Mouse (Mus musculus): Measurements from ENCODE around the gene Mrpl48. TPM values are rescaled to one million over a fixed set of nuclear protein-coding genes. Genes with fewer than 3 reads are reported as not detected.

Gene Mrpl48
- polyA plus RNA-seq, 1 experiment from 2014 or later, result 66.9 TPM

GRCm38 (mm10) chr7:100520663-100521285 lies 87.3 kb downstream of the Mrpl48 start:
- 25% methylated on average over 10 of the region's 10 CpGs for WGBS
- Histone ChIP-seq H3K27me3 (ENCODE audit: control insufficient read depth, insufficient read depth, low read length) (no peaks in the 10 kb centered on the region), H3K27ac (replicated peaks; ENCODE audit: low read depth, low read length) (no peak overlapping the region), H3K4me2 (ENCODE audit: low read depth, severe bottlenecking) (peak overlapping the region; percentile 24; the same call in 1 of the 2 replicates), H3K4me3 (ENCODE audit: low read depth, low read length) (no peak overlapping the region), H3K4me1 (ENCODE audit: control insufficient read depth, insufficient read depth, low read length) (no peaks in the 10 kb centered on the region), H3K9me3 (ENCODE audit: control insufficient read depth, low read length) (no peaks in the 10 kb centered on the region), H3K9ac (ENCODE audit: low read length) (no peak overlapping the region), H3K36me3 (ENCODE audit: control insufficient read depth, insufficient read depth, low read length) (no peaks in the 10 kb centered on the region)
- DNase-seq (ENCODE audit: low spot score), result peak; percentile 93
- 0 out of 2 replicates have a peak, but pooled peaks have one; percentile 9 for ATAC-seq (ENCODE audit: insufficient number of reproducible peaks, low FRiP score, low TSS enrichment, low read depth)

GRCm38 (mm10) chr7:100520204-100520603 lies 87.9 kb downstream of the Mrpl48 start:
- H3K27me3 ChIP-seq (ENCODE audit: control insufficient read depth, insufficient read depth, low read length), result no peaks in the 10 kb centered on the region
- DNase-seq (ENCODE audit: low spot score) (no peak), ATAC-seq (ENCODE audit: insufficient number of reproducible peaks, low FRiP score, low TSS enrichment, low read depth) (no peak)
- H3K9me3 ChIP-seq (ENCODE audit: control insufficient read depth, low read length), result no peaks in the 10 kb centered on the region
- H3K4me2 ChIP-seq (ENCODE audit: low read depth, severe bottlenecking), result no peak overlapping the region
- no peak overlapping the region for H3K27ac ChIP-seq (replicated peaks; ENCODE audit: low read depth, low read length)
- no peaks in the 10 kb centered on the region for H3K36me3 ChIP-seq (ENCODE audit: control insufficient read depth, insufficient read depth, low read length)
- H3K4me1 ChIP-seq (ENCODE audit: control insufficient read depth, insufficient read depth, low read length), result no peaks in the 10 kb centered on the region
- H3K9ac ChIP-seq (ENCODE audit: low read length), result no peak overlapping the region
- WGBS, result 60% methylated on average over 7 of the region's 7 CpGs
- no peak overlapping the region for H3K4me3 ChIP-seq (ENCODE audit: low read depth, low read length)

- Histone ChIP-seq H3K4me3 (ENCODE audit: low read depth, low read length) (no peak within 1 kb of the TSS), H3K27me3 (ENCODE audit: control insufficient read depth, insufficient read depth, low read length) (no peaks in the 10 kb centered on the region), H3K4me1 (ENCODE audit: control insufficient read depth, insufficient read depth, low read length) (no peaks in the 10 kb centered on the region), H3K36me3 (ENCODE audit: control insufficient read depth, insufficient read depth, low read length) (no peaks in the 10 kb centered on the region), H3K9ac (ENCODE audit: low read length) (no peak within 1 kb of the TSS), H3K9me3 (ENCODE audit: control insufficient read depth, low read length) (no peaks in the 10 kb centered on the region), H3K4me2 (ENCODE audit: low read depth, severe bottlenecking) (no peak within 1 kb of the TSS), H3K27ac (replicated peaks; ENCODE audit: low read depth, low read length) (no peak within 1 kb of the TSS)
- no peak for DNase-seq (ENCODE audit: low spot score)
- ATAC-seq (ENCODE audit: insufficient number of reproducible peaks, low FRiP score, low TSS enrichment, low read depth), result no peak
- 49% methylated on average over 11 of the region's 11 CpGs for WGBS
Measured at GRCm38 (mm10) chr7:100514573-100514972, 93.5 kb downstream of the Mrpl48 start, which contains the start of gene Dnajb13. Gene Dnajb13, minus strand, starts transcription at chr7:100514960.

- Histone ChIP-seq H3K27ac (replicated peaks; ENCODE audit: low read depth, low read length) (no peak overlapping the region), H3K9ac (ENCODE audit: low read length) (no peak overlapping the region), H3K4me3 (ENCODE audit: low read depth, low read length) (no peak overlapping the region), H3K4me1 (ENCODE audit: control insufficient read depth, insufficient read depth, low read length) (peaks cover 3% of the 10 kb centered on the region; the same call in 1 of the 2 replicates), H3K4me2 (ENCODE audit: low read depth, severe bottlenecking) (no peak overlapping the region), H3K27me3 (ENCODE audit: control insufficient read depth, insufficient read depth, low read length) (no peaks in the 10 kb centered on the region), H3K9me3 (ENCODE audit: control insufficient read depth, low read length) (no peaks in the 10 kb centered on the region), H3K36me3 (ENCODE audit: control insufficient read depth, insufficient read depth, low read length) (no peaks in the 10 kb centered on the region)
- ATAC-seq (ENCODE audit: insufficient number of reproducible peaks, low FRiP score, low TSS enrichment, low read depth) (no peak), DNase-seq (ENCODE audit: low spot score) (no peak)
- 77% methylated on average over 8 of the region's 8 CpGs for WGBS
Measured at GRCm38 (mm10) chr7:100511602-100512001, 96.5 kb downstream of the Mrpl48 start.

- Histone ChIP-seq H3K27ac (replicated peaks; ENCODE audit: low read depth, low read length) (no peak overlapping the region), H3K4me2 (ENCODE audit: low read depth, severe bottlenecking) (no peak overlapping the region), H3K36me3 (ENCODE audit: control insufficient read depth, insufficient read depth, low read length) (no peaks in the 10 kb centered on the region), H3K4me1 (ENCODE audit: control insufficient read depth, insufficient read depth, low read length) (peaks cover 3% of the 10 kb centered on the region; the same call in 1 of the 2 replicates), H3K27me3 (ENCODE audit: control insufficient read depth, insufficient read depth, low read length) (no peaks in the 10 kb centered on the region), H3K9ac (ENCODE audit: low read length) (no peak overlapping the region), H3K9me3 (ENCODE audit: control insufficient read depth, low read length) (no peaks in the 10 kb centered on the region), H3K4me3 (ENCODE audit: low read depth, low read length) (no peak overlapping the region)
- WGBS, result 65% methylated on average over 3 of the region's 3 CpGs
- ATAC-seq (ENCODE audit: insufficient number of reproducible peaks, low FRiP score, low TSS enrichment, low read depth) (no peak), DNase-seq (ENCODE audit: low spot score) (no peak)
Measured at GRCm38 (mm10) chr7:100508670-100509069, 99.4 kb downstream of the Mrpl48 start.

- ATAC-seq (ENCODE audit: insufficient number of reproducible peaks, low FRiP score, low TSS enrichment, low read depth) (no peak), DNase-seq (ENCODE audit: low spot score) (no peak)
- Histone ChIP-seq H3K27ac (replicated peaks; ENCODE audit: low read depth, low read length) (no peak overlapping the region), H3K9ac (ENCODE audit: low read length) (no peak overlapping the region), H3K4me2 (ENCODE audit: low read depth, severe bottlenecking) (no peak overlapping the region), H3K36me3 (ENCODE audit: control insufficient read depth, insufficient read depth, low read length) (no peaks in the 10 kb centered on the region), H3K9me3 (ENCODE audit: control insufficient read depth, low read length) (no peaks in the 10 kb centered on the region), H3K4me1 (ENCODE audit: control insufficient read depth, insufficient read depth, low read length) (peaks cover 3% of the 10 kb centered on the region; the same call in 1 of the 2 replicates), H3K27me3 (ENCODE audit: control insufficient read depth, insufficient read depth, low read length) (no peaks in the 10 kb centered on the region), H3K4me3 (ENCODE audit: low read depth, low read length) (no peak overlapping the region)
- WGBS, result 72% methylated on average over 4 of the region's 4 CpGs
Measured at GRCm38 (mm10) chr7:100506494-100506893, 101.6 kb downstream of the Mrpl48 start.

- no peaks in the 10 kb centered on the region for H3K27me3 ChIP-seq (ENCODE audit: control insufficient read depth, insufficient read depth, low read length)
- H3K4me2 ChIP-seq (ENCODE audit: low read depth, severe bottlenecking), result no peak overlapping the region
Measured at GRCm38 (mm10) chr7:100504740-100505487, 103.2 kb downstream of the Mrpl48 start.

GRCm38 (mm10) chr7:100503076-100503475 lies 105.0 kb downstream of the Mrpl48 start:
- WGBS, result 87% methylated on average over 5 of the region's 5 CpGs
- ATAC-seq (ENCODE audit: insufficient number of reproducible peaks, low FRiP score, low TSS enrichment, low read depth), result no peak

More at GRCm38 (mm10) chr7:100504740-100505487, 103.2 kb downstream of the Mrpl48 start:
- DNase-seq (ENCODE audit: low spot score) (no peak), ATAC-seq (ENCODE audit: insufficient number of reproducible peaks, low FRiP score, low TSS enrichment, low read depth) (no peak)
- no peaks in the 10 kb centered on the region for H3K36me3 ChIP-seq (ENCODE audit: control insufficient read depth, insufficient read depth, low read length)
- WGBS, result 85% methylated on average over 13 of the region's 13 CpGs
- H3K4me3 ChIP-seq (ENCODE audit: low read depth, low read length), result no peak overlapping the region
- H3K27ac ChIP-seq (replicated peaks; ENCODE audit: low read depth, low read length), result no peak overlapping the region
- peaks cover 3% of the 10 kb centered on the region; the same call in 1 of the 2 replicates for H3K4me1 ChIP-seq (ENCODE audit: control insufficient read depth, insufficient read depth, low read length)
- no peak overlapping the region for H3K9ac ChIP-seq (ENCODE audit: low read length)
- no peaks in the 10 kb centered on the region for H3K9me3 ChIP-seq (ENCODE audit: control insufficient read depth, low read length)

More at GRCm38 (mm10) chr7:100503076-100503475, 105.0 kb downstream of the Mrpl48 start:
- Histone ChIP-seq H3K36me3 (ENCODE audit: control insufficient read depth, insufficient read depth, low read length) (no peaks in the 10 kb centered on the region; the same call in 1 of the 2 replicates), H3K9me3 (ENCODE audit: control insufficient read depth, low read length) (no peaks in the 10 kb centered on the region), H3K9ac (ENCODE audit: low read length) (no peak overlapping the region), H3K27me3 (ENCODE audit: control insufficient read depth, insufficient read depth, low read length) (no peaks in the 10 kb centered on the region), H3K4me3 (ENCODE audit: low read depth, low read length) (no peak overlapping the region), H3K4me1 (ENCODE audit: control insufficient read depth, insufficient read depth, low read length) (no peaks in the 10 kb centered on the region), H3K4me2 (ENCODE audit: low read depth, severe bottlenecking) (no peak overlapping the region), H3K27ac (replicated peaks; ENCODE audit: low read depth, low read length) (no peak overlapping the region)
- no peak for DNase-seq (ENCODE audit: low spot score)
